Mouse (Mus musculus) forebrain, embryonic 11.5 days (tissue): ENCODE measurements at regions not wholly inside any gene's neighbourhood (a gene's known extent, or its start where the extent isn't known, plus 50 kb on each side); places are given as distances from the start of the nearest gene placed in this dataset.

Source experiments
- ATAC-seq: fragments of 200-750 bp; cut with Nextera tagmentation; replicated peaks from 2 replicates; pipeline ENCODE4 v1.8.0; 2017; ENCODE audit warnings: moderate TSS enrichment; ENCODE audit not compliant: low FRiP score
- DNase-seq: peaks from one replicate; pipeline ENCODE4 v3.0.0-alpha.2; 2017; ENCODE audit warnings: low spot score
- H3K27ac ChIP-seq: fragments of 300-500 bp; sonication (generic); 2 replicates; pipeline ENCODE4 v1.5.1; 2014; ENCODE audit warnings: low read depth, low read length
- H3K27me3 ChIP-seq: fragments of 300-500 bp; sonication (generic); 2 replicates; pipeline ENCODE4 v1.6.1; 2014; ENCODE audit warnings: mild to moderate bottlenecking, low read length, mixed read lengths; ENCODE audit not compliant: control insufficient read depth, insufficient read depth
- H3K36me3 ChIP-seq: fragments of 300-500 bp; sonication (generic); 2 replicates; pipeline ENCODE4 v1.6.1; 2014; ENCODE audit warnings: mild to moderate bottlenecking, low read length, moderate library complexity, mixed read lengths; ENCODE audit not compliant: control insufficient read depth, insufficient read depth
- H3K4me1 ChIP-seq: fragments of 300-500 bp; sonication (generic); replicated peaks from 2 replicates; pipeline ENCODE4 v1.6.1; 2014; ENCODE audit warnings: low read length, mixed read lengths; ENCODE audit not compliant: control insufficient read depth, insufficient read depth
- H3K4me2 ChIP-seq: fragments of 300-500 bp; sonication (generic); 2 replicates; pipeline ENCODE4 v1.6.1; 2014; ENCODE audit warnings: low read depth, mild to moderate bottlenecking, low read length, moderate library complexity, mixed read lengths; ENCODE audit not compliant: severe bottlenecking
- H3K4me3 ChIP-seq: fragments of 300-500 bp; sonication (generic); 2 replicates; pipeline ENCODE4 v1.5.1; 2014; ENCODE audit warnings: low read depth, low read length
- H3K9ac ChIP-seq: fragments of 300-500 bp; sonication (generic); 2 replicates; pipeline ENCODE4 v1.6.1; 2014; ENCODE audit warnings: low read length
- H3K9me3 ChIP-seq: fragments of 300-500 bp; sonication (generic); 2 replicates; pipeline ENCODE4 v1.6.1; 2016; ENCODE audit warnings: low read length, mixed read lengths; ENCODE audit not compliant: control insufficient read depth
- WGBS: fragments of 180-500 bp; shearing (Covaris S2); extraction: QIAGEN DNeasy Blood & Tissue Kit; methylation state at CpG from one replicate; pipeline ENCODE4 v1.1.7; 2014; 5-methylcytosine and 5-hydroxymethylcytosine counted together

- 88% methylated on average over 12 of the region's 12 CpGs for WGBS
- Histone ChIP-seq H3K27me3 (no peaks in the 10 kb centered on the region), H3K4me3 (no peak overlapping the region), H3K27ac (no peak overlapping the region), H3K9me3 (no peaks in the 10 kb centered on the region), H3K9ac (no peak overlapping the region), H3K4me2 (no peak overlapping the region), H3K4me1 (no peaks in the 10 kb centered on the region), H3K36me3 (no peaks in the 10 kb centered on the region)
- no peak for DNase-seq
- no peak for ATAC-seq
Observed at GRCm38 (mm10) chr1:35527750-35528476, 540.3 kb upstream of the Hs6st1 start.

- Histone ChIP-seq H3K27me3 (no peaks in the 10 kb centered on the region), H3K4me2 (no peak overlapping the region), H3K36me3 (no peaks in the 10 kb centered on the region), H3K4me1 (no peaks in the 10 kb centered on the region), H3K4me3 (no peak overlapping the region), H3K9ac (no peak overlapping the region), H3K9me3 (no peaks in the 10 kb centered on the region), H3K27ac (no peak overlapping the region)
- DNase-seq (no peak), ATAC-seq (no peak)
Observed at GRCm38 (mm10) chr1:35535470-35535869, 532.7 kb upstream of the Hs6st1 start.

- Histone ChIP-seq H3K4me2 (no peak overlapping the region), H3K4me1 (no peaks in the 10 kb centered on the region), H3K4me3 (no peak overlapping the region), H3K9me3 (no peaks in the 10 kb centered on the region), H3K27ac (no peak overlapping the region), H3K27me3 (no peaks in the 10 kb centered on the region), H3K36me3 (no peaks in the 10 kb centered on the region), H3K9ac (no peak overlapping the region)
- 90% methylated on average over 5 of the region's 5 CpGs for WGBS
- DNase-seq (no peak), ATAC-seq (no peak)
Observed at GRCm38 (mm10) chr1:35536276-35536675, 531.9 kb upstream of the Hs6st1 start.

DNA sequence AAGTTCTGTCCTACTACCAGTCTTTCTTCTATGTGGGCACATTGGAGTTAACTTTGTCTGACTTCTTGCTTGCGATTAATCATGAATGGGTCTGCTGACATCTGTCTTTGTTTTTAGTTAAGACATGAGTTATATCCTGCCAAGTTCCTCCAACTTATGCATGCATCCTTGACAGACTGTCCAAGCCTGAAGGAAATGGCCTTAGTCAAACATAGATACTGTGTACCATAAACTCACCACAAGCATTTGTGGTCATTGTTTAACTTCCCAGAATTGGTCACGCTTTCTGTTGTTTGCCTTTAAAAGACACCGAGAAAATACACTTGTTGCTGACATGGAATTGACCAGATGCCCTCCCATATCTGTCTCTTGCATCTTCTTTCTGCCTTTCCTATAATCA lies 519.4 kb upstream of the Hs6st1 start:
- no peak overlapping the region for H3K27ac ChIP-seq
- WGBS: 92% methylated on average over 3 of the region's 3 CpGs
- H3K36me3 ChIP-seq: no peaks in the 10 kb centered on the region
- no peaks in the 10 kb centered on the region for H3K9me3 ChIP-seq
- no peak for DNase-seq
- ATAC-seq: no peak
- no peak overlapping the region for H3K4me3 ChIP-seq
- no peak overlapping the region for H3K4me2 ChIP-seq
- H3K9ac ChIP-seq: no peak overlapping the region
- H3K27me3 ChIP-seq: no peaks in the 10 kb centered on the region
- H3K4me1 ChIP-seq: no peaks in the 10 kb centered on the region

DNA sequence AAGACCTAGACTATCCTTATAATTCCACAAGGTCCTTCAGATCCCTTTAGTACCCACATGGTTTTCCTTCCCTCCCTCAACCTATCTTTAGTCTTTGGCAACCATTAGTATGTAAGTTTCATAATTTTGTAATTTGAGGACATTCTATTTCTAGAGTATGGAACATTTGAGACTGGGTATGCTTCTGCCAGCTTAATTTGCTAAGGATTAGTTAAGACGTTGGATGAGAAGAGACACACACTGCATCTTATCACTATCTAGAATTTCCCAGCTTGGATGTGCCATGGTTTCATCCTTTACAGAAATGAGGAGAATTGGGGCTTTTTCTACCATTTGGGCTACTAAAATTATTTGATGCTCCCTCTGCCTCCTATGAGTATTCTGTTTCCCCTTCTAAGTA lies 516.7 kb upstream of the Hs6st1 start:
- Histone ChIP-seq H3K27me3 (no peaks in the 10 kb centered on the region), H3K36me3 (no peaks in the 10 kb centered on the region), H3K27ac (no peak overlapping the region), H3K4me2 (no peak overlapping the region), H3K9ac (no peak overlapping the region), H3K9me3 (no peaks in the 10 kb centered on the region), H3K4me3 (no peak overlapping the region), H3K4me1 (no peaks in the 10 kb centered on the region)
- no peak for ATAC-seq
- DNase-seq: no peak
- whole genome bisulfite sequencing: 91% methylated on average over 1 of the region's 1 CpGs

DNA sequence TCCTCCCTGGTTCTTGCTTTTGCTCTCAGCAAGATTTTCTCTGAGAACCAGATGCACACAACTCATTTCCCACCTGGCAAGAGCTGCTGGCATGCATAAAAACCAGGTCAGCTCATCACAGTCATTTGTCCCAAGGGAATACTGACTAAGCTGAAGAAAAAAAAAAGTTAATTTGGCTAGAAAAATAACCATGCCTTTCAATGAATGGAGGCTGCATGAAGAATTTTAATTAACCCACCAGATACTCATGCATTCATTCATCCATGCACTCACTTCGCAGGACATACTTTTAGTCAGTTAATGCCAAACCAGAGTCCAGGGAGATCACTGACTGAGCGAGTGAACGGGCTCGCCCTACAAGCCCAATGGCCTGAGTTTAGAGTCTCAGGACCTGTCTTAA lies 505.4 kb upstream of the Hs6st1 start:
- H3K27ac ChIP-seq: no peak overlapping the region
- DNase-seq: no peak
- H3K36me3 ChIP-seq: no peaks in the 10 kb centered on the region
- no peak overlapping the region for H3K4me3 ChIP-seq
- H3K9me3 ChIP-seq: peaks cover 2% of the 10 kb centered on the region; the same call in 1 of the 2 replicates
- no peak overlapping the region for H3K9ac ChIP-seq
- no peak overlapping the region for H3K4me2 ChIP-seq
- no peak for ATAC-seq
- 94% methylated on average over 4 of the region's 4 CpGs for WGBS
- H3K4me1 ChIP-seq: no peaks in the 10 kb centered on the region
- no peaks in the 10 kb centered on the region for H3K27me3 ChIP-seq

DNA sequence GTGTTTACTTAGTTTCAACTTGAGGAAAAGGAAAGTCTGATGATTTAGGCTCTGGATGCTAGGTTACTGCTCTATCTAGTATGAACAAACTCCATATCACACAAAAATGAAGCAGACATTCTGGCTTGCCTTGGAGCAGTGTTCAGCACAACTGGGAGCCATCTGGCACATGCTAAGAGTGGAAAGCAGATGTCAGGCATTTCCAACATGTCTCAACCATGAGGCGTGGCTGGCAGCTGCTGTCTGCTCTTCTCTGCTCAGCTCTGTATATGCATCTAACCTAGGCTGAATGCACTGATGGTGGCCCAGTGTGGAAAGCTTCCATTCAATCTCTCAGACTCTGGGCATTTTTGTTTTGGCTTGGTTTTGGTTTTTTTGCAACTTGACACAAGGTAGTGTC lies 493.0 kb upstream of the Hs6st1 start:
- Histone ChIP-seq H3K4me2 (no peak overlapping the region), H3K4me3 (no peak overlapping the region), H3K9ac (no peak overlapping the region), H3K36me3 (no peaks in the 10 kb centered on the region), H3K27me3 (no peaks in the 10 kb centered on the region), H3K27ac (no peak overlapping the region), H3K9me3 (no peaks in the 10 kb centered on the region), H3K4me1 (no peaks in the 10 kb centered on the region)
- ATAC-seq: no peak
- DNase-seq: no peak
- WGBS: 69% methylated on average over 1 of the region's 1 CpGs

- DNase-seq (no peak), ATAC-seq (no peak)
- Histone ChIP-seq H3K9me3 (no peaks in the 10 kb centered on the region), H3K9ac (no peak overlapping the region), H3K27me3 (no peaks in the 10 kb centered on the region), H3K4me1 (no peaks in the 10 kb centered on the region), H3K27ac (no peak overlapping the region), H3K4me3 (no peak overlapping the region), H3K4me2 (no peak overlapping the region), H3K36me3 (no peaks in the 10 kb centered on the region)
- 83% methylated on average over 3 of the region's 3 CpGs for WGBS
Observed at GRCm38 (mm10) chr1:35579392-35579791, 488.8 kb upstream of the Hs6st1 start.

GRCm38 (mm10) chr1:35579992-35580391 lies 488.2 kb upstream of the Hs6st1 start:
- Histone ChIP-seq H3K36me3 (no peaks in the 10 kb centered on the region), H3K4me1 (no peaks in the 10 kb centered on the region), H3K9ac (no peak overlapping the region), H3K9me3 (no peaks in the 10 kb centered on the region), H3K4me3 (no peak overlapping the region), H3K4me2 (no peak overlapping the region), H3K27ac (no peak overlapping the region), H3K27me3 (no peaks in the 10 kb centered on the region)
- DNase-seq: no peak
- ATAC-seq: no peak
- WGBS: 82% methylated on average over 4 of the region's 4 CpGs
